ENCODE assay signal across 9 mouse cellular contexts in genomic region chr4:155042606-155043288, GRCm38 (mm10). TPM values are rescaled to one million over a fixed set of nuclear protein-coding genes. Genes with fewer than 3 reads are reported as not detected.
DNase-seq lines count a peak whose midpoint lies in the region; ATAC-seq and TF ChIP-seq lines count a peak whose summit lies in the region.
"Had no signal": no experiment of that assay in that cellular context is flagged by ENCODE, and none has a peak within 500 bp of the region (broad histone marks: within the 10 kb centered on the region; RNA-seq: fewer than 3 reads in every experiment).

No protein-coding gene starts in this region.

- no peak for TF ChIP-seq CTCF in heart, adult 2 months (IDR thresholded peaks at IDR 0.05)

- H3K36me3 ChIP-seq in heart, embryonic 15.5 days: no peaks in the 10 kb centered on the region
- no peaks in the 10 kb centered on the region for H3K36me3 ChIP-seq in heart, adult 2 months (ENCODE audit: control insufficient read depth, insufficient read depth, low read length)
- no peaks in the 10 kb centered on the region for H3K36me3 ChIP-seq in forebrain, embryonic 13.5 days (ENCODE audit: poor library complexity, severe bottlenecking)
- no peaks in the 10 kb centered on the region for H3K36me3 ChIP-seq in midbrain, embryonic 11.5 days (ENCODE audit: control insufficient read depth, insufficient read depth, low read length)

- H3K79me2 ChIP-seq in heart, adult 2 months (replicated peaks; ENCODE audit: control insufficient read depth, insufficient read depth, low read length): no peaks in the 10 kb centered on the region

- TF ChIP-seq EP300 in heart, adult 2 months (IDR thresholded peaks at IDR 0.05; ENCODE audit: insufficient read depth, low read depth, low read length): no peak

- no peak overlapping the region for H3K27ac ChIP-seq in heart, embryonic 15.5 days
- no peak overlapping the region for H3K27ac ChIP-seq in heart, adult 2 months
- H3K27ac ChIP-seq in forebrain, embryonic 13.5 days: no peak overlapping the region
- H3K27ac ChIP-seq in midbrain, embryonic 11.5 days (ENCODE audit: low read depth, low read length): no peak overlapping the region

- no peak for DNase-seq in heart, adult 2 months
- DNase-seq in brain, adult 2 months (ENCODE audit: low read depth, low spot score): peak; percentile 69
- no peak for DNase-seq in midbrain, embryonic 11.5 days (ENCODE audit: low spot score, missing footprints)
- DNase-seq in ovary, adult 18-20 months (ENCODE audit: low spot score): no peak
- no peak for DNase-seq in urinary bladder, adult 2 months (ENCODE audit: low spot score)
- DNase-seq in kidney, postnatal 25 days: no peak
- DNase-seq: lung, adult 2 months had no signal

- peaks cover 84% of the 10 kb centered on the region for H3K27me3 ChIP-seq in heart, embryonic 15.5 days
- peaks cover 6% of the 10 kb centered on the region for H3K27me3 ChIP-seq in heart, adult 2 months (ENCODE audit: control insufficient read depth, insufficient read depth, low read length)
- H3K27me3 ChIP-seq in forebrain, embryonic 13.5 days: peaks cover 46% of the 10 kb centered on the region
- peaks cover 37% of the 10 kb centered on the region for H3K27me3 ChIP-seq in midbrain, embryonic 11.5 days (ENCODE audit: control insufficient read depth, insufficient read depth, low read length)

- H3K4me2 ChIP-seq in heart, embryonic 15.5 days: peak overlapping the region; percentile 45
- peak overlapping the region; percentile 80 for H3K4me2 ChIP-seq in forebrain, embryonic 13.5 days
- H3K4me2 ChIP-seq in midbrain, embryonic 11.5 days: peak overlapping the region; percentile 79

- 3% methylated on average over 41 of the region's 65 CpGs for WGBS in heart, embryonic 15.5 days
- 3% methylated on average over 64 of the region's 65 CpGs for WGBS in heart, adult 2 months
- WGBS in forebrain, embryonic 13.5 days: 1% methylated on average over 62 of the region's 65 CpGs
- WGBS in midbrain, embryonic 11.5 days: 2% methylated on average over 63 of the region's 65 CpGs

- intact Hi-C loops in heart, adult 2 months (cut with DNase I): no loop called here

- 0 out of 2 replicates have a peak, but pooled peaks cover 6% of the 10 kb centered on the region for H3K4me1 ChIP-seq in heart, embryonic 15.5 days (replicated peaks)
- no peaks in the 10 kb centered on the region for H3K4me1 ChIP-seq in heart, adult 2 months (ENCODE audit: control insufficient read depth, insufficient read depth, low read length)
- peaks cover 33% of the 10 kb centered on the region for H3K4me1 ChIP-seq in forebrain, embryonic 13.5 days
- peaks cover 19% of the 10 kb centered on the region for H3K4me1 ChIP-seq in midbrain, embryonic 11.5 days (ENCODE audit: control insufficient read depth, insufficient read depth, low read length)

- no peak for TF ChIP-seq POLR2A in heart, adult 2 months (IDR thresholded peaks at IDR 0.05; ENCODE audit: insufficient read depth, low read depth, low read length)

- H3K9ac ChIP-seq in heart, embryonic 15.5 days: no peak overlapping the region
- H3K9ac ChIP-seq in heart, adult 2 months (ENCODE audit: low read depth, low read length): no peak overlapping the region
- H3K9ac ChIP-seq in forebrain, embryonic 13.5 days: peak overlapping the region; percentile 67
- H3K9ac ChIP-seq in midbrain, embryonic 11.5 days (ENCODE audit: low read length): peak overlapping the region; percentile 55

- peak overlapping the region; percentile 29 for H3K4me3 ChIP-seq in heart, embryonic 15.5 days
- H3K4me3 ChIP-seq in heart, adult 2 months: no peak overlapping the region
- H3K4me3 ChIP-seq in forebrain, embryonic 13.5 days: peak overlapping the region; percentile 50
- H3K4me3 ChIP-seq in midbrain, embryonic 11.5 days (ENCODE audit: low read depth, low read length): peak overlapping the region; percentile 43

- no peak for ATAC-seq in heart, embryonic 15.5 days (replicated peaks; ENCODE audit: insufficient number of reproducible peaks, insufficient read depth, low FRiP score, low read depth)
- peak; percentile 57; the same call in 1 of the 2 replicates for ATAC-seq in forebrain, embryonic 13.5 days
- ATAC-seq in midbrain, embryonic 11.5 days (ENCODE audit: low FRiP score): peak; percentile 33; the same call in 1 of the 2 replicates

- no peaks in the 10 kb centered on the region for H3K9me3 ChIP-seq in heart, embryonic 15.5 days (replicated peaks)
- no peaks in the 10 kb centered on the region for H3K9me3 ChIP-seq in forebrain, embryonic 13.5 days (replicated peaks)
- no peaks in the 10 kb centered on the region for H3K9me3 ChIP-seq in midbrain, embryonic 11.5 days (ENCODE audit: control insufficient read depth, low read length)

RNA-seq across cellular contexts. Expression of gene Plch2, which starts 13.8 kb away (rescaled TPM):
- polyA plus RNA-seq in heart, embryonic 15.5 days (2015; fragmentation: Nextera tagmentation; extraction: Ambion mirVana): 0.43 and 2.4 TPM in 2 replicates
- not detected for total RNA-seq in heart, adult 2 months (2021)
- polyA plus RNA-seq in heart, adult 2 months (2012; rRNA removed): 0.06 and 1.1 TPM in 2 replicates
- polyA plus RNA-seq in forebrain, embryonic 13.5 days (2015; fragmentation: Nextera tagmentation; extraction: Ambion mirVana): 5.9 and 6.3 TPM in 2 replicates
- 0.81 and 0.85 TPM in 2 replicates for polyA plus RNA-seq in midbrain, embryonic 11.5 days (2014; fragmentation: Nextera tagmentation; extraction: Ambion mirVana)
- polyA plus RNA-seq in urinary bladder, adult 2 months (2012; rRNA removed): 83.1 and 93.6 TPM in 2 replicates

RNA-seq across cellular contexts. Expression of gene Pex10, which starts 24.1 kb away (rescaled TPM):
- 16.3 and 18.6 TPM in 2 replicates for polyA plus RNA-seq in heart, embryonic 15.5 days (2015; fragmentation: Nextera tagmentation; extraction: Ambion mirVana)
- 10 to 100 TPM; 18.4 to 19.4 TPM for total RNA-seq in heart, adult 2 months (2021)
- polyA plus RNA-seq in heart, adult 2 months (2012; rRNA removed): 26.5 and 26.7 TPM in 2 replicates
- polyA plus RNA-seq in forebrain, embryonic 13.5 days (2015; fragmentation: Nextera tagmentation; extraction: Ambion mirVana): 18.5 and 22.8 TPM in 2 replicates
- 8.2 and 9.7 TPM in 2 replicates for polyA plus RNA-seq in midbrain, embryonic 11.5 days (2014; fragmentation: Nextera tagmentation; extraction: Ambion mirVana)
- 11.8 and 13.4 TPM in 2 replicates for polyA plus RNA-seq in urinary bladder, adult 2 months (2012; rRNA removed)

RNA-seq across cellular contexts. Expression of gene Rer1, which starts 43.4 kb away (rescaled TPM):
- polyA plus RNA-seq in heart, embryonic 15.5 days (2015; fragmentation: Nextera tagmentation; extraction: Ambion mirVana): 117 and 120 TPM in 2 replicates
- 10 to 100 TPM; 67.6 to 74.7 TPM for total RNA-seq in heart, adult 2 months (2021)
- 54.7 and 102 TPM in 2 replicates for polyA plus RNA-seq in heart, adult 2 months (2012; rRNA removed)
- 125 and 130 TPM in 2 replicates for polyA plus RNA-seq in forebrain, embryonic 13.5 days (2015; fragmentation: Nextera tagmentation; extraction: Ambion mirVana)
- 152 and 162 TPM in 2 replicates for polyA plus RNA-seq in midbrain, embryonic 11.5 days (2014; fragmentation: Nextera tagmentation; extraction: Ambion mirVana)
- polyA plus RNA-seq in urinary bladder, adult 2 months (2012; rRNA removed): 130 and 159 TPM in 2 replicates

RNA-seq across cellular contexts. Expression of gene Morn1, which starts 43.6 kb away (rescaled TPM):
- polyA plus RNA-seq in heart, embryonic 15.5 days (2015; fragmentation: Nextera tagmentation; extraction: Ambion mirVana): 1.9 and 2.5 TPM in 2 replicates
- total RNA-seq in heart, adult 2 months (2021): 1 to 10 TPM; 1.1 to 1.3 TPM
- 2.5 and 2.6 TPM in 2 replicates for polyA plus RNA-seq in heart, adult 2 months (2012; rRNA removed)
- polyA plus RNA-seq in forebrain, embryonic 13.5 days (2015; fragmentation: Nextera tagmentation; extraction: Ambion mirVana): 7.4 and 9.4 TPM in 2 replicates
- polyA plus RNA-seq in midbrain, embryonic 11.5 days (2014; fragmentation: Nextera tagmentation; extraction: Ambion mirVana): 4.1 and 5.1 TPM in 2 replicates
- polyA plus RNA-seq in urinary bladder, adult 2 months (2012; rRNA removed): 6.7 and 7.0 TPM in 2 replicates

Comparison
In these comparisons a context has a peak if more than half of its experiments do, and no peak if none do; other contexts are left out.
1. H3K9ac ChIP-seq: peak in forebrain, embryonic 13.5 days (single experiment) and midbrain, embryonic 11.5 days (single experiment); none in heart, embryonic 15.5 days (single experiment) and heart, adult 2 months (single experiment).
2. RNA of gene Plch2, which starts 13.8 kb away (polyA plus RNA-seq): 83.1 to 93.6 TPM in urinary bladder, adult 2 months; 5.9 to 6.3 TPM in forebrain, embryonic 13.5 days, 0.06 to 1.1 TPM in heart, adult 2 months, 0.81 to 0.85 TPM in midbrain, embryonic 11.5 days and 0.43 to 2.4 TPM in heart, embryonic 15.5 days; every median in the first group is over 10 times any median in the second.
3. Peak in every context shown above with its lines, with median percentiles within 50 percentile points of each other: H3K4me2 ChIP-seq.